In genomic region chr6:118595681-118596055, GRCm38 (mm10) we compare ENCODE assay signal across 12 mouse cellular contexts. TPM values are rescaled to one million over a fixed set of nuclear protein-coding genes. Genes with fewer than 3 reads are reported as not detected.
A peak's percentile ranks its signal among the peaks of the same experiment; 100 is the strongest.
DNase-seq lines count a peak whose midpoint lies in the region; ATAC-seq lines count a peak whose summit lies in the region.
"Had no signal": no experiment of that assay in that cellular context is flagged by ENCODE, and none has a peak within 500 bp of the region (broad histone marks: within the 10 kb centered on the region; RNA-seq: fewer than 3 reads in every experiment).

No protein-coding gene starts in this region.

- no peak overlapping the region for H3K4me2 ChIP-seq in heart, embryonic 16.5 days (ENCODE audit: low read depth, low read length)
- no peak overlapping the region for H3K4me2 ChIP-seq in heart, embryonic 11.5 days
- H3K4me2 ChIP-seq in midbrain, embryonic 14.5 days (ENCODE audit: low read length) = no peak overlapping the region
- no peak overlapping the region for H3K4me2 ChIP-seq in midbrain, embryonic 16.5 days (ENCODE audit: low read length)
- H3K4me2 ChIP-seq: lung, embryonic 15.5 days had no signal

- H3K36me3 ChIP-seq in heart, embryonic 16.5 days (ENCODE audit: control insufficient read depth, insufficient read depth) = peaks cover 40% of the 10 kb centered on the region
- H3K36me3 ChIP-seq in heart, embryonic 11.5 days (ENCODE audit: control insufficient read depth, insufficient read depth, low read length) = no peaks in the 10 kb centered on the region
- H3K36me3 ChIP-seq in midbrain, embryonic 14.5 days (ENCODE audit: control insufficient read depth, insufficient read depth, low read length) = peaks cover 15% of the 10 kb centered on the region; the same call in 1 of the 2 replicates
- H3K36me3 ChIP-seq in midbrain, embryonic 16.5 days (ENCODE audit: control insufficient read depth, insufficient read depth, low read length) = peaks cover 19% of the 10 kb centered on the region

- peak overlapping the region; percentile 23; the same call in 1 of the 2 replicates for H3K27ac ChIP-seq in heart, embryonic 16.5 days (ENCODE audit: low read length)
- H3K27ac ChIP-seq in heart, embryonic 11.5 days (ENCODE audit: low read depth, low read length) = no peak overlapping the region; the same call in 1 of the 2 replicates
- no peak overlapping the region for H3K27ac ChIP-seq in midbrain, embryonic 14.5 days (replicated peaks; ENCODE audit: low read depth, low read length)
- no peak overlapping the region for H3K27ac ChIP-seq in midbrain, embryonic 16.5 days (ENCODE audit: low read length)
- H3K27ac ChIP-seq: lung, embryonic 15.5 days had no signal

- DNase-seq in midbrain, embryonic 14.5 days = peak; percentile 8
- peak; percentile 54 for DNase-seq in cerebellum, adult 9-11 months
- DNase-seq in adrenal gland, adult 2 months = no peak
- DNase-seq in kidney, adult 9 months = no peak
- DNase-seq: gastrocnemius, postnatal 36 days; kidney, adult 8-10 months had no signal

- H3K4me1 ChIP-seq in heart, embryonic 16.5 days (ENCODE audit: control insufficient read depth, insufficient read depth, low read length) = no peaks in the 10 kb centered on the region; the same call in 1 of the 2 replicates
- peaks cover 6% of the 10 kb centered on the region; the same call in 1 of the 2 replicates for H3K4me1 ChIP-seq in heart, embryonic 11.5 days (ENCODE audit: control insufficient read depth, insufficient read depth, low read length)
- peaks cover 9% of the 10 kb centered on the region for H3K4me1 ChIP-seq in midbrain, embryonic 14.5 days (ENCODE audit: control insufficient read depth, insufficient read depth, low read length)
- H3K4me1 ChIP-seq in midbrain, embryonic 16.5 days (ENCODE audit: control insufficient read depth, insufficient read depth, low read length) = peaks cover 10% of the 10 kb centered on the region; the same call in 1 of the 2 replicates
- H3K4me1 ChIP-seq: lung, embryonic 15.5 days had no signal

- peaks cover 6% of the 10 kb centered on the region for H3K27me3 ChIP-seq in heart, embryonic 16.5 days (ENCODE audit: control insufficient read depth, insufficient read depth, low read length)
- H3K27me3 ChIP-seq in heart, embryonic 11.5 days (ENCODE audit: control insufficient read depth, insufficient read depth, low read length) = peaks cover 4% of the 10 kb centered on the region; the same call in 1 of the 2 replicates
- peaks cover 12% of the 10 kb centered on the region; the same call in 1 of the 2 replicates for H3K27me3 ChIP-seq in midbrain, embryonic 14.5 days (ENCODE audit: control insufficient read depth, insufficient read depth, low read length)
- no peaks in the 10 kb centered on the region for H3K27me3 ChIP-seq in midbrain, embryonic 16.5 days (ENCODE audit: control insufficient read depth, insufficient read depth, low read depth, low read length)
- H3K27me3 ChIP-seq: lung, embryonic 15.5 days had no signal

- no peak overlapping the region for H3K4me3 ChIP-seq in heart, embryonic 16.5 days (ENCODE audit: low read length)
- no peak overlapping the region for H3K4me3 ChIP-seq in heart, embryonic 11.5 days (ENCODE audit: low read depth, low read length)
- no peak overlapping the region for H3K4me3 ChIP-seq in midbrain, embryonic 14.5 days (replicated peaks; ENCODE audit: low read depth, low read length)
- H3K4me3 ChIP-seq in midbrain, embryonic 16.5 days (ENCODE audit: low read depth, low read length) = no peak overlapping the region
- H3K4me3 ChIP-seq: lung, embryonic 15.5 days; myocyte had no signal

- H3K9ac ChIP-seq in heart, embryonic 16.5 days (ENCODE audit: low read length) = no peak overlapping the region
- no peak overlapping the region for H3K9ac ChIP-seq in heart, embryonic 11.5 days (ENCODE audit: low read depth, low read length)
- H3K9ac ChIP-seq in midbrain, embryonic 14.5 days (replicated peaks; ENCODE audit: low read length) = no peak overlapping the region
- no peak overlapping the region for H3K9ac ChIP-seq in midbrain, embryonic 16.5 days (ENCODE audit: low read depth, low read length)
- H3K9ac ChIP-seq: lung, embryonic 15.5 days had no signal

- ATAC-seq in heart, embryonic 16.5 days (replicated peaks; ENCODE audit: extremely low read depth, insufficient read depth, low FRiP score) = no peak
- ATAC-seq in heart, embryonic 11.5 days (replicated peaks; ENCODE audit: insufficient number of reproducible peaks, low FRiP score, low TSS enrichment) = no peak
- ATAC-seq in midbrain, embryonic 14.5 days (ENCODE audit: low FRiP score, low TSS enrichment) = peak; percentile 19; the same call in 1 of the 2 replicates
- ATAC-seq in midbrain, embryonic 16.5 days = no peak
- ATAC-seq: forebrain, embryonic 16.5 days had no signal

- 50% methylated on average over 9 of the region's 9 CpGs for WGBS in heart, embryonic 16.5 days
- WGBS in heart, embryonic 11.5 days (ENCODE audit: insufficient replicate concordance) = 55% methylated on average over 9 of the region's 9 CpGs
- 60% methylated on average over 9 of the region's 9 CpGs for WGBS in midbrain, embryonic 14.5 days
- 65% methylated on average over 9 of the region's 9 CpGs for WGBS in midbrain, embryonic 16.5 days

- H3K9me3 ChIP-seq in heart, embryonic 16.5 days (replicated peaks; ENCODE audit: control insufficient read depth, low read length) = no peaks in the 10 kb centered on the region
- H3K9me3 ChIP-seq in heart, embryonic 11.5 days (replicated peaks; ENCODE audit: control insufficient read depth, low read length) = no peaks in the 10 kb centered on the region
- no peaks in the 10 kb centered on the region for H3K9me3 ChIP-seq in midbrain, embryonic 14.5 days (ENCODE audit: control insufficient read depth, low read length)
- no peaks in the 10 kb centered on the region for H3K9me3 ChIP-seq in midbrain, embryonic 16.5 days (replicated peaks; ENCODE audit: control insufficient read depth, low read length, poor library complexity, severe bottlenecking)
- H3K9me3 ChIP-seq: lung, embryonic 15.5 days had no signal

RNA-seq across cellular contexts. Expression of gene Ankrd26, which starts 33.6 kb away (rescaled TPM):
- polyA plus RNA-seq in heart, embryonic 16.5 days (2015; fragmentation: Nextera tagmentation; extraction: Ambion mirVana) = 6.6 and 11.4 TPM in 2 replicates
- polyA plus RNA-seq in heart, embryonic 11.5 days (2014; fragmentation: Nextera tagmentation; extraction: Ambion mirVana) = 8.9 and 10.4 TPM in 2 replicates
- polyA plus RNA-seq in midbrain, embryonic 14.5 days (2014; fragmentation: Nextera tagmentation; extraction: Ambion mirVana) = 12.4 and 13.5 TPM in 2 replicates
- polyA plus RNA-seq in midbrain, embryonic 16.5 days (2015; fragmentation: Nextera tagmentation; extraction: Ambion mirVana) = 18.7 and 19.0 TPM in 2 replicates
- total RNA-seq in adrenal gland, adult 2 months (2021) = 1 to 10 TPM; 2.6 to 4.5 TPM
- 0.22 TPM in 2 replicates for polyA plus RNA-seq in adrenal gland, adult 2 months (2012; rRNA removed)

Comparison
In these comparisons a context has a peak if more than half of its experiments do, and no peak if none do; other contexts are left out.
1. DNase-seq: peak in midbrain, embryonic 14.5 days (single experiment) and cerebellum, adult 9-11 months (single experiment); none in adrenal gland, adult 2 months (single experiment) and kidney, adult 9 months (single experiment).